Mouse (Mus musculus) olfactory bulb, adult 2 months (tissue): ENCODE results near the gene Crlf2.

Experiments used
- CTCF ChIP-seq: fragments of 200-500 bp; IDR thresholded peaks from 2 replicates; pipeline ENCODE4 v1.5.1; 2012; ENCODE audit warnings: low read depth, mild to moderate bottlenecking, low read length, moderate library complexity; ENCODE audit not compliant: insufficient read depth
- POLR2A ChIP-seq: fragments of 200-500 bp; IDR thresholded peaks from 2 replicates; pipeline ENCODE4 v1.6.1; 2012; ENCODE audit warnings: mild to moderate bottlenecking, low read depth, low read length, moderate library complexity; ENCODE audit not compliant: insufficient read depth

DNA sequence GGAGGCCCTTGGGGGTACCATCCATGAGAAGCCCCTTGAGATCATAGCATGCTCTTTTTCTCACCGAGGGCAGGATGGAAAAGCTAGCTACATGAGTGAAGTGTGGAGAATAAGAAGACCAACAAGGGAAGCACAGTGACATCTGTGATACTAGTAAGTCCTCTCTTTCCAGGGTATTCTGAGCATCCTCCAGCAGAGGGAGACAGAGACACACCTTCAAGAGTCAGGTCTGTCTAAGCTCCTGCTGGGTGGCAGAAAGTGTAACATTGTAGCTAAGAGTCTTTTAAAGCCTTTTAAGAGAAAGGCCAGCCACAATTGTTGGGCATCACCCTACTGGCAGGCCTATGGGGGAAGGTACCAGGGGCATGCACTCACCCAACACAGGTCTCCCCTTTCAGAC is 43.8 kb upstream of the Crlf2 start:
- no peak for TF ChIP-seq CTCF
- no peak for TF ChIP-seq POLR2A
